In genomic region chr2:145167051-145167663, GRCm38 (mm10) we compare ENCODE assay signal across 8 mouse cellular contexts. TPM values are rescaled to one million over a fixed set of nuclear protein-coding genes. Genes with fewer than 3 reads are reported as not detected.
DNase-seq lines count a peak whose midpoint lies in the region.

No protein-coding gene starts in this region.

- DNase-seq in adrenal gland, adult 8-10 months = peak; percentile 42
- DNase-seq in embryo, embryonic 10 days (ENCODE audit: low spot score) = peak; percentile 76
- DNase-seq in gastrocnemius, postnatal 25 days = peak; percentile 64
- peak; percentile 49 for DNase-seq in induced T-regulatory cell, adult 2 months (ENCODE audit: low read depth)
- peak; percentile 38 to 39 for DNase-seq in left cerebral cortex, adult 8-10 months (ENCODE audit: low spot score in 2 of 2)
- peak; percentile 82 to 83 for DNase-seq in lung, postnatal 4 days
- DNase-seq in right cerebral cortex, adult 2 months (ENCODE audit: low spot score in 2 of 2) = peak; percentile 54 to 60
- DNase-seq in B cell, adult 2 months = no peak

RNA-seq across cellular contexts. Expression of gene Slc24a3, which starts 0.4 kb away (rescaled TPM):
- total RNA-seq in adrenal gland, adult 8-10 months (2022) = 10 to 100 TPM in 3 of 4 experiments, 1 to 10 TPM in 1; 6.1 to 18.8 (median 14.4) TPM
- total RNA-seq in gastrocnemius, postnatal 25 days (2021) = 1 to 10 TPM; 2.2 to 2.6 TPM
- 10 to 100 TPM; 87.6 to 94.2 (median 88.3) TPM for total RNA-seq in left cerebral cortex, adult 8-10 months (2022)

Comparison
In these comparisons a context has a peak if more than half of its experiments do, and no peak if none do; other contexts are left out.
1. DNase-seq: peak in adrenal gland, adult 8-10 months (single experiment), embryo, embryonic 10 days (single experiment), gastrocnemius, postnatal 25 days (single experiment), induced T-regulatory cell, adult 2 months (single experiment), left cerebral cortex, adult 8-10 months (2 of 2), lung, postnatal 4 days (2 of 2) and right cerebral cortex, adult 2 months (2 of 2); none in B cell, adult 2 months (0 of 2).
2. RNA of gene Slc24a3, which starts 0.4 kb away (total RNA-seq): 87.6 to 94.2 TPM in left cerebral cortex, adult 8-10 months; 6.1 to 18.8 TPM in adrenal gland, adult 8-10 months and 2.2 to 2.6 TPM in gastrocnemius, postnatal 25 days; every median in the first group is over 4 times any median in the second.